8 mouse cellular contexts compared by ENCODE assay signal in the genomic region with DNA sequence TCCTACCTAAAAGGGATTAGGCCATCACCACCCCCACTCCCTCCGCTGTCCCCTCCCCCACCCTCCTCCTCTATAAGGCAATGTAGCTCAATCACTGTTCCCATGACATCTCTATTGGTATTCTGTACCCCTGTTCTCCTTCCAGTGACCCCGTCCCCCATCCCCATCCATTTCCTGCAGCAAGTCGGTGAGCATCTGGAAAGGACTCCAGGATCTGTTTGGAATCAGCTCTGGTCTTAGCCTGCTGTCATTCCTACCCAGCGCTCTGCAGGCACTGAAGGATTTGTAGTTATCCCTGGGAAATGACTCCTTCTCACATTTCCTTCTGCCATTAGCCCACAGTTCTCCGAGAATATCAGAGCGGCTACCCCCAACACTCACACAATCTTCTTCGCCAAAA. TPM values are rescaled to one million over a fixed set of nuclear protein-coding genes. Genes with fewer than 3 reads are reported as not detected.
DNase-seq lines count a peak whose midpoint lies in the region; ATAC-seq and TF ChIP-seq lines count a peak whose summit lies in the region.

No protein-coding gene starts in this region.

- no peak for TF ChIP-seq CTCF in E14TG2a.4 (conservative IDR thresholded peaks at IDR 0.05; ENCODE audit: low read length)

- H3K36me3 ChIP-seq in erythroblast, embryonic 14.5 days (ENCODE audit: control insufficient read depth): no peaks in the 10 kb centered on the region
- no peaks in the 10 kb centered on the region for H3K36me3 ChIP-seq in E14TG2a.4 (ENCODE audit: insufficient read depth, low read length)
- H3K36me3 ChIP-seq in forebrain, embryonic 16.5 days (ENCODE audit: control insufficient read depth, insufficient read depth): no peaks in the 10 kb centered on the region
- no peaks in the 10 kb centered on the region for H3K36me3 ChIP-seq in liver, embryonic 15.5 days (replicated peaks)

- DNase-seq in ovary, postnatal 36 days (ENCODE audit: low spot score): no peak
- no peak for DNase-seq in cerebellum, adult 8-10 months

- 20% methylated on average over 7 of the region's 7 CpGs for WGBS in forebrain, embryonic 16.5 days
- 21% methylated on average over 7 of the region's 7 CpGs for WGBS in liver, embryonic 15.5 days (ENCODE audit: insufficient replicate concordance)

- H3K9me3 ChIP-seq in erythroblast, embryonic 14.5 days (ENCODE audit: control insufficient read depth, low read length): no peaks in the 10 kb centered on the region
- no peaks in the 10 kb centered on the region for H3K9me3 ChIP-seq in E14TG2a.4 (ENCODE audit: low read length)
- no peaks in the 10 kb centered on the region for H3K9me3 ChIP-seq in forebrain, embryonic 16.5 days (ENCODE audit: control insufficient read depth, low read length)
- no peaks in the 10 kb centered on the region for H3K9me3 ChIP-seq in liver, embryonic 15.5 days (replicated peaks)

- H3K9ac ChIP-seq in forebrain, embryonic 16.5 days (replicated peaks; ENCODE audit: low read depth, low read length): peak overlapping the region; percentile 59
- no peak overlapping the region; the same call in 1 of the 2 replicates for H3K9ac ChIP-seq in liver, embryonic 15.5 days

- peak overlapping the region; percentile 53 for H3K4me2 ChIP-seq in forebrain, embryonic 16.5 days (ENCODE audit: low read length)
- H3K4me2 ChIP-seq in liver, embryonic 15.5 days: peak overlapping the region; percentile 20

- ATAC-seq in erythroblast, adult 5-6 weeks (replicated peaks; ENCODE audit: low FRiP score, poor library complexity, severe bottlenecking): no peak
- ATAC-seq in forebrain, embryonic 16.5 days: no peak; the same call in 1 of the 2 replicates
- 0 out of 2 replicates have a peak, but pooled peaks have one; percentile 25 for ATAC-seq in liver, embryonic 15.5 days (ENCODE audit: insufficient read depth)
- ATAC-seq in frontal cortex, adult (ENCODE audit: low TSS enrichment): no peak; the same call in 1 of the 2 replicates

- peak overlapping the region; percentile 16; the same call in 1 of the 2 replicates for H3K27ac ChIP-seq in forebrain, embryonic 16.5 days (ENCODE audit: low read length)
- peak overlapping the region; percentile 48; the same call in 1 of the 2 replicates for H3K27ac ChIP-seq in liver, embryonic 15.5 days (replicated peaks)

- peaks cover 18% of the 10 kb centered on the region for H3K27me3 ChIP-seq in erythroblast, embryonic 14.5 days (ENCODE audit: control insufficient read depth)
- peaks cover 3% of the 10 kb centered on the region; the same call in 1 of the 2 replicates for H3K27me3 ChIP-seq in E14TG2a.4 (ENCODE audit: insufficient read depth, low read length)
- H3K27me3 ChIP-seq in forebrain, embryonic 16.5 days (replicated peaks; ENCODE audit: control insufficient read depth, insufficient read depth, low read length): no peaks in the 10 kb centered on the region
- H3K27me3 ChIP-seq in liver, embryonic 15.5 days: peaks cover 10% of the 10 kb centered on the region

- no peaks in the 10 kb centered on the region for H3K4me1 ChIP-seq in erythroblast, embryonic 14.5 days (ENCODE audit: control insufficient read depth)
- peaks cover 9% of the 10 kb centered on the region for H3K4me1 ChIP-seq in E14TG2a.4 (replicated peaks; ENCODE audit: low read depth, low read length)
- H3K4me1 ChIP-seq in forebrain, embryonic 16.5 days (replicated peaks; ENCODE audit: control insufficient read depth, insufficient read depth, low read length): 0 out of 2 replicates have a peak, but pooled peaks cover 2% of the 10 kb centered on the region
- H3K4me1 ChIP-seq in liver, embryonic 15.5 days (replicated peaks): no peaks in the 10 kb centered on the region

- H3K4me3 ChIP-seq in erythroblast, embryonic 14.5 days (replicated peaks): peak overlapping the region; percentile 36
- H3K4me3 ChIP-seq in E14TG2a.4 (replicated peaks; ENCODE audit: low read length): peak overlapping the region; percentile 59
- H3K4me3 ChIP-seq in forebrain, embryonic 16.5 days (replicated peaks; ENCODE audit: low read length): peak overlapping the region; percentile 56
- H3K4me3 ChIP-seq in liver, embryonic 15.5 days (replicated peaks): peak overlapping the region; percentile 33

RNA-seq across cellular contexts. Expression of gene Tceal5, which starts 0.4 kb away (rescaled TPM):
- polyA plus RNA-seq in erythroblast, embryonic 14.5 days (2012): 0.03 and 0.04 TPM in 2 replicates
- not detected in 2 replicates for total RNA-seq in erythroblast, adult 5-6 weeks (2015; ENCODE audit: low replicate concordance)
- not detected in 2 replicates for total RNA-seq in erythroblast, adult 5-6 weeks (2017; ENCODE audit: low replicate concordance)
- polyA plus RNA-seq in forebrain, embryonic 16.5 days (2015; fragmentation: Nextera tagmentation; extraction: Ambion mirVana): 14.6 and 23.0 TPM in 2 replicates
- polyA plus RNA-seq in liver, embryonic 15.5 days (2015; fragmentation: Nextera tagmentation; extraction: Ambion mirVana): 8.8 and 10.7 TPM in 2 replicates

RNA-seq across cellular contexts. Expression of gene Tceal7, which starts 11.3 kb away (rescaled TPM):
- polyA plus RNA-seq in erythroblast, embryonic 14.5 days (2012): not detected in 2 replicates
- not detected in 2 replicates for total RNA-seq in erythroblast, adult 5-6 weeks (2015; ENCODE audit: low replicate concordance)
- not detected in 2 replicates for total RNA-seq in erythroblast, adult 5-6 weeks (2017; ENCODE audit: low replicate concordance)
- polyA plus RNA-seq in forebrain, embryonic 16.5 days (2015; fragmentation: Nextera tagmentation; extraction: Ambion mirVana): 2.1 and 2.3 TPM in 2 replicates
- polyA plus RNA-seq in liver, embryonic 15.5 days (2015; fragmentation: Nextera tagmentation; extraction: Ambion mirVana): 8.2 and 14.3 TPM in 2 replicates

RNA-seq across cellular contexts. Expression of gene Bex1, which starts 12.1 kb away (rescaled TPM):
- 0.73 and 1.5 TPM in 2 replicates for polyA plus RNA-seq in erythroblast, embryonic 14.5 days (2012)
- not detected in 2 replicates for total RNA-seq in erythroblast, adult 5-6 weeks (2015; ENCODE audit: low replicate concordance)
- total RNA-seq in erythroblast, adult 5-6 weeks (2017; ENCODE audit: low replicate concordance): not detected in 2 replicates
- 176 and 223 TPM in 2 replicates for polyA plus RNA-seq in forebrain, embryonic 16.5 days (2015; fragmentation: Nextera tagmentation; extraction: Ambion mirVana)
- 187 and 201 TPM in 2 replicates for polyA plus RNA-seq in liver, embryonic 15.5 days (2015; fragmentation: Nextera tagmentation; extraction: Ambion mirVana)

RNA-seq across cellular contexts. Expression of gene Tceal8, which starts 31.1 kb away (rescaled TPM):
- polyA plus RNA-seq in erythroblast, embryonic 14.5 days (2012): 5.7 and 10.2 TPM in 2 replicates
- 20.7 and 26.5 TPM in 2 replicates for total RNA-seq in erythroblast, adult 5-6 weeks (2015; ENCODE audit: low replicate concordance)
- total RNA-seq in erythroblast, adult 5-6 weeks (2017; ENCODE audit: low replicate concordance): 31.0 and 39.6 TPM in 2 replicates
- 109 and 120 TPM in 2 replicates for polyA plus RNA-seq in forebrain, embryonic 16.5 days (2015; fragmentation: Nextera tagmentation; extraction: Ambion mirVana)
- polyA plus RNA-seq in liver, embryonic 15.5 days (2015; fragmentation: Nextera tagmentation; extraction: Ambion mirVana): 167 and 187 TPM in 2 replicates

RNA-seq across cellular contexts. Expression of gene Tceal9, which starts 41.6 kb away (rescaled TPM):
- polyA plus RNA-seq in erythroblast, embryonic 14.5 days (2012): 12.6 and 15.6 TPM in 2 replicates
- total RNA-seq in erythroblast, adult 5-6 weeks (2015; ENCODE audit: low replicate concordance): 15.6 and 21.3 TPM in 2 replicates
- 32.2 and 49.5 TPM in 2 replicates for total RNA-seq in erythroblast, adult 5-6 weeks (2017; ENCODE audit: low replicate concordance)
- 290 and 303 TPM in 2 replicates for polyA plus RNA-seq in forebrain, embryonic 16.5 days (2015; fragmentation: Nextera tagmentation; extraction: Ambion mirVana)
- polyA plus RNA-seq in liver, embryonic 15.5 days (2015; fragmentation: Nextera tagmentation; extraction: Ambion mirVana): 221 and 239 TPM in 2 replicates

Comparison
In these comparisons a context has a peak if more than half of its experiments do, and no peak if none do; other contexts are left out.
1. RNA of gene Bex1, which starts 12.1 kb away (polyA plus RNA-seq): 176 to 223 TPM in forebrain, embryonic 16.5 days and 187 to 201 TPM in liver, embryonic 15.5 days; 0.73 to 1.5 TPM in erythroblast, embryonic 14.5 days; every median in the first group is over 10 times any median in the second.
2. Peak in every context shown above with its lines, with median percentiles within 50 percentile points of each other: H3K4me3 ChIP-seq.